Mouse (Mus musculus) heart, adult 2 months (tissue): ENCODE data around the gene Arpc1a. TPM values are rescaled to one million over a fixed set of nuclear protein-coding genes. Genes with fewer than 3 reads are reported as not detected.
"Not testable (repeated sequence)": the region's sequence is repeated elsewhere in the genome, so short reads cannot be mapped to it uniquely, and the experiment has no call there.

Source experiments
- DNase-seq, 2 experiments: peaks; one replicate each; pipeline ENCODE4 v3.0.0; 2021
- H3K27ac ChIP-seq: fragments of 200-600 bp; 2 replicates; pipeline ENCODE4 v1.8.1; 2022
- H3K27me3 ChIP-seq: fragments of 200-500 bp; 2 replicates; pipeline ENCODE4 v1.6.1; 2012; ENCODE audit warnings: mild to moderate bottlenecking, low read length, inconsistent platforms, mixed read lengths; ENCODE audit not compliant: control insufficient read depth, insufficient read depth
- H3K36me3 ChIP-seq: fragments of 200-500 bp; 2 replicates; pipeline ENCODE4 v1.6.1; 2012; ENCODE audit warnings: low read length, inconsistent platforms; ENCODE audit not compliant: control insufficient read depth, insufficient read depth
- H3K4me1 ChIP-seq: fragments of 200-500 bp; 2 replicates; pipeline ENCODE4 v1.6.1; 2011; ENCODE audit warnings: low read length; ENCODE audit not compliant: control insufficient read depth, insufficient read depth
- H3K4me3 ChIP-seq: fragments of 200-600 bp; 2 replicates; pipeline ENCODE4 v1.8.1; 2022
- H3K79me2 ChIP-seq: fragments of 200-500 bp; replicated peaks from 2 replicates; pipeline ENCODE4 v1.6.1; 2012; ENCODE audit warnings: mild to moderate bottlenecking, inconsistent platforms, low read length, moderate library complexity, mixed read lengths; ENCODE audit not compliant: control insufficient read depth, insufficient read depth
- H3K9ac ChIP-seq: fragments of 200-500 bp; 2 replicates; pipeline ENCODE4 v1.6.1; 2012; ENCODE audit warnings: low read depth, mild to moderate bottlenecking, control low read depth, inconsistent platforms, low read length, mixed read lengths
- CTCF ChIP-seq: fragments of 200-600 bp; IDR thresholded peaks from 2 replicates; pipeline ENCODE4 v1.8.1; 2022; ENCODE audit warnings: antibody characterized with exemption, mild to moderate bottlenecking, moderate library complexity
- EP300 ChIP-seq: fragments of 200-500 bp; IDR thresholded peaks from 2 replicates; pipeline ENCODE4 v1.6.1; 2011; ENCODE audit warnings: low read depth, low read length, control low read depth; ENCODE audit not compliant: insufficient read depth
- POLR2A ChIP-seq: fragments of 200-500 bp; IDR thresholded peaks from 2 replicates; pipeline ENCODE4 v1.6.1; 2011; ENCODE audit warnings: mild to moderate bottlenecking, low read depth, low read length, control low read depth; ENCODE audit not compliant: insufficient read depth
- WGBS: fragments of 180-500 bp; shearing (Covaris S2); methylation state at CpG from one replicate; pipeline ENCODE4 v1.1.7; 2018; 5-methylcytosine and 5-hydroxymethylcytosine counted together
- intact Hi-C: fragments of 180-260 bp; cut with DNase I; formaldehyde crosslinking; loops from one replicate; pipeline ENCODE4 v1.15.1; 2025
- polyA plus RNA-seq: library from polyadenylated mRNA; depleted of rRNA; stranded (reverse); fragments of >200 nt; gene quantifications from 2 replicates; pipeline ENCODE4 v1.2.3, GENCODE M21; 2012
- total RNA-seq, 2 experiments: library from RNA; stranded (reverse); gene quantifications; 2 replicates each; pipeline ENCODE4 v1.2.3; 2021

Gene Arpc1a
- total and polyA plus RNA-seq, 3 experiments = 60.4 to 67.8 (median 64.4) TPM

DNA sequence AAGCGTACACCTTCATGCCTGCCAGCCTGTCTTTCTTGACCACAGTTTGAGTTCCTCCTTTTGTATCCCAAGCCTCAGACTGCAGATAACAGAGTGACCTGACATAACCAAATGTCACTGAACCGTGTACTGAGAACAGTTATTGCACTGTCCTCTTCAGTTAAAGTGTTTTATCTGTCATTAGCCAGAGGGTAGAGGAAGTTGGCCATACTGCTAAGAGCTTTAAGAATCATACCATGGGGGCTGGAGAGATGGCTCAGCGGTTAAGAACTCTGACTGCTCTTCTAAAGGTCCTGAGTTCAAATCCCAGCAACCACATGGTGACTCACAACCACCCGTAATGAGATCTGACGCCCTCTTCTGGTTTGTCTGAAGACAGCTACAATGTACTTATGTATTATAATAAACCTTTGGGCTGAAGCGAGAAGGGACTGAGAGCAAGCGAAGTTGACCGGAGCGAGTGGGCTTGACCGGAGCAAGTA is 14.8 kb downstream of the Arpc1a start:
- DNase-seq = no peak
- TF ChIP-seq EP300 (no peak), CTCF (no peak), POLR2A (no peak)
- Histone ChIP-seq H3K36me3 (no peaks in the 10 kb centered on the region; the same call in 1 of the 2 replicates), H3K27ac (no peak overlapping the region), H3K9ac (no peak overlapping the region), H3K79me2 (no peaks in the 10 kb centered on the region), H3K4me3 (no peak overlapping the region), H3K27me3 (no peaks in the 10 kb centered on the region), H3K4me1 (no peaks in the 10 kb centered on the region)
- WGBS = 91% methylated on average over 10 of the region's 10 CpGs
- intact Hi-C loops = no loop called here

DNA sequence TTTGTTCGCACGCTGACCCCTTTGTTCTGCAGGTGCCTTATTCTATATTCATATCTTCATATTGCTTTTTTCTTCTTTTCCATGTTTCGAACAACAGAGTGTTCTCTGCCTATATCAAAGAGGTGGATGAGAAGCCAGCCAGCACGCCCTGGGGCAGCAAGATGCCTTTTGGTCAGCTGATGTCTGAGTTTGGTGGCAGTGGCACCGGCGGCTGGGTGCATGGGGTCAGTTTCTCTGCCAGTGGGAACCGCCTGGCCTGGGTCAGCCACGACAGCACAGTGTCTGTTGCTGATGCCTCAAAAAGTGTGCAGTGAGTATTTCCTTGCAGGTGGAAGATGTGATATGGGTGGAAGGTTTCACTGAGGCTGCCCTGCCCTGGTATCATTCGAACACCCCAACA is 17.3 kb downstream of the Arpc1a start:
- Histone ChIP-seq H3K27me3 (no peaks in the 10 kb centered on the region), H3K79me2 (no peaks in the 10 kb centered on the region), H3K9ac (no peak overlapping the region), H3K36me3 (no peaks in the 10 kb centered on the region), H3K27ac (no peak overlapping the region), H3K4me1 (no peaks in the 10 kb centered on the region), H3K4me3 (no peak overlapping the region)
- intact Hi-C loops = no loop called here
- WGBS = 96% methylated on average over 9 of the region's 9 CpGs
- TF ChIP-seq CTCF (no peak), EP300 (no peak), POLR2A (no peak)
- no peak for DNase-seq

DNA sequence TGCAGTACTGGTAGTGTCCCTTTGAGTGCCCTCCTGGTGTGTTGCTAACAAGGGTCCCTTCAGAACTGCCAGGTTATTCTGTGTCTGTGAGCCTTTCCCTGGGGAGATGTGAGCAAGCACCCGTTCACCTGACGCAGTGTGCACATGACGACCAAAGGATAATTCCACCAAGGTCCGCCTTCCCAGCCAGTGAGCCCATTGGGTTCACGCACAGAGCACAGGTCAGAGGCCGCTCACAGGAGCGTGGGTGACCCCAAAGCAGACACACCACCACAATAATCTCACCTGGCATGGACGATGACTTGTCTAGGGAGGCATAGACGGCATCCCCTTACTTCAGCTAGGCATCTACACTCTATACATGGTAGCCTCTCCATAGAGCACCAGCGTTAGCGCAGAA is 17.8 kb downstream of the Arpc1a start:
- not testable (repeated sequence) for H3K4me3 ChIP-seq

DNA sequence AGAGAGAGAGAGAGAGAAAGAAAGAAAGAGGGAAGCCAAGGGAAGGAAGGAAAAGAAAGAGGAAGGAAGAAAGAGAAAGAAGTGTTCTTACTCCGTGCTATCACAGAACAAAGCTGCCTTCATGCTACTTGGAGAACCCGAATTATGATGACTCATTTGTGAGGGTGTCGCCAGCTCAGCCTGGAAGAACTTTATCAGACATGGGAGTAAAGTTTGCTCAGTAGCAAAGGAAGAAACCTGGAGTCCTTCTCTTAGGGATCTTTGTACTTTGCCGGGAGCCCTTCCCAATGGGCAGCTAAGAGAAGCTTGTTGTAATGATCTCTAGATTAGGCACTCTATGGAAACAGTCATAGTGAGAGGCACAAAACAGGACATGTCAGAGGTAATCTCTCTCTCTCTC is 19.1 kb downstream of the Arpc1a start:
- no peaks in the 10 kb centered on the region for H3K27me3 ChIP-seq
- 58% methylated on average over 4 of the region's 4 CpGs for WGBS
- H3K27ac ChIP-seq = no peak overlapping the region
- no peaks in the 10 kb centered on the region for H3K79me2 ChIP-seq
- no peak overlapping the region for H3K4me3 ChIP-seq
- intact Hi-C loops = no loop called here
- TF ChIP-seq EP300 (no peak), POLR2A (no peak), CTCF (no peak)
- H3K36me3 ChIP-seq = no peaks in the 10 kb centered on the region
- H3K4me1 ChIP-seq = no peaks in the 10 kb centered on the region
- no peak overlapping the region for H3K9ac ChIP-seq
- DNase-seq = no peak

More for the DNA sequence above, 17.8 kb downstream of the Arpc1a start:
- H3K9ac ChIP-seq, DNase-seq, intact Hi-C loops, H3K36me3 ChIP-seq, H3K27ac ChIP-seq, H3K79me2 ChIP-seq, H3K27me3 ChIP-seq, H3K4me1 ChIP-seq: not testable (repeated sequence)
- WGBS = 97% methylated on average over 11 of the region's 11 CpGs

DNA sequence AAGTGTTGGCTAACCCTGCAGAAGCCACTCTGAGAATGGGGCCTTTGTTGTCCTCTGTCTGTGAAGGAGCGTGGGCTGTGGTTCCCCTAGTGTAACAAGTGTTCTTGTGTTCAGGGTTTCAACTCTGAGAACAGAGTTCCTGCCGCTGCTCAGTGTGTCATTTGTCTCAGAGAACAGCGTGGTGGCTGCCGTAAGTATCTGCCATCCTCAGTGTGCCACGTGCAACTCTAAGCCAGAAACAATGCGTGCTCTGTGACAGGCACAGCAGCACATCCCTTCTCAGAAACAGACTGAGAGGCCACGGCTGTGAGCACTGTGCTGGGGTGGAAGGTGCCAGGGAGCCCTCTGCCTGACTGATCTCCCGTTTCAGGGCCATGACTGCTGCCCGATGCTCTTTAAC is 20.7 kb downstream of the Arpc1a start:
- Histone ChIP-seq H3K9ac (no peak overlapping the region), H3K79me2 (no peaks in the 10 kb centered on the region), H3K4me1 (no peaks in the 10 kb centered on the region), H3K4me3 (no peak overlapping the region), H3K27me3 (no peaks in the 10 kb centered on the region), H3K36me3 (no peaks in the 10 kb centered on the region), H3K27ac (no peak overlapping the region)
- TF ChIP-seq EP300 (no peak), POLR2A (no peak), CTCF (no peak)
- intact Hi-C loops = no loop called here
- 88% methylated on average over 9 of the region's 9 CpGs for WGBS
- DNase-seq = no peak

DNA sequence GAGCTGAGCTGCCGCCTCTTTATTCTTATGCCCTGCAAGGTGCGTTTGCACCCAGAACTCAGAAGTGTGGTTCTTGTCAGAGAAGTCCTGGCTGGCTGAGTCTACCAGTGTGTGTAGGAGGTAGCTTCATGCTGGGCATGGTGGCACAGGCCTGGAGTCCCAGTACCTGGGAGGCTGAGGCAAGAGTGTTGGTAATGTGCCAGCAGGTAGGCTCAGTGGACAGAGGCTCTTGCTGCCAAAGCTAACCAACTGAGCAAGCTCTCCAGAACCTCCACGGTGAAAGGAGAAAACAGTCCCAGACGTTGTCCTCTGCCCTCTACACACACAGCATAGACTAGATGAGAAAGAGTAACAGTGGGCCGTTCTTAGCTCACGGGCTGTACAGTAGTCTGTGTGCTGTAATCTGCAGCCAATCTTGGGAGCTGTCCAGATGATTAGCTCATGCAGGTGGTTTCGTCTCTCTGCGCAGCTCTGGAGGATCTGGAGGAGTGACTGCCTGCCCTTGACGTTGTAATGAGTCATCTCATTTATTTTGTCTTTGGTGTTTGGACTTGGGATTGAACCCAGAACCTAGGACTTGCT is 22.2 kb downstream of the Arpc1a start:
- Histone ChIP-seq H3K27ac (no peak overlapping the region), H3K27me3 (no peaks in the 10 kb centered on the region), H3K9ac (no peak overlapping the region), H3K4me3 (no peak overlapping the region), H3K36me3 (no peaks in the 10 kb centered on the region), H3K79me2 (no peaks in the 10 kb centered on the region), H3K4me1 (no peaks in the 10 kb centered on the region)
- DNase-seq = no peak
- TF ChIP-seq CTCF (no peak), POLR2A (no peak), EP300 (no peak)
- intact Hi-C loops = no loop called here
- 76% methylated on average over 9 of the region's 9 CpGs for WGBS
